Mouse (Mus musculus): ENCODE results near the gene Hnrnpr. TPM values are rescaled to one million over a fixed set of nuclear protein-coding genes. Genes with fewer than 3 reads are reported as not detected.

Gene Hnrnpr
- 21.0 and 21.5 TPM in 2 replicates for polyA plus RNA-seq (2012; rRNA removed)

DNA sequence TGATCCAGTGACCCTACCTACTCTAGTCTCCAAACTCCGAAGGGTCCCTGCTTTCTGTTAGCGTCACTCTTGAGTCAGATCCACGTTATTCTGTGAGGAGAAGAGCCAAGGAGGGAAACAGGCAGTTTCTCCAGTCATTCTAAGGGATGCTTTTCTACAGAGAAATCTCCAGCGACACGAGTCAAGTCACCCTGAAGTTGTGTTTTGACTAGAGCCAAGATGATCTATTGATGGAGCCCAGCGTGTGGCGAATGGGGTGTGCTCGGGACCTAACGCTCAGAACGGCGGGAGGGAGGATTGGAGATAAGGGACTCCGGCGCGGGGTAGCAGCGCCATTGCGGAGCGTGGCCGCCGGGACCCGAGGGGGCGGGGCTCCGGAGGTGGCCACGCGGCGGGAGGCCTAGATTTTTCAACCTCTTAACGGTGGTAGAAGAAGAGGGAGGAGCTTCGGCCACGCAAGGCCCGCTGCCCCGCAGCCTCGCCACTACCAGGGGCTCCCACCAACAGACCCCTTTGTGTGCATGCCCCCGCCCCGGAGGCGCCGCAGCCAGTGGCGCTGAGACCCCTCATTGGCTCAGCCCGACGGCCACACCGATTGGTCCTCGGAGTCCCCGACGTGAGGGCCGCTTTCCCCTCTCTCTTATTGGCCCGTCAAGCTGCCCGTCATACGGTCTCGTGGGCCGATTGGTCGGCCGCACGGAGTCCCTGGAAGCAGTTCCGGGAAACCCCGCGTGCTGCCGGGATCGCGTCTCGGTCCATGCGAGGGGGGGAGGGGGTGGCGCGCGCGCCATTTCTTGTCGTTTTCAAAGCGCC is at the start of gene Hnrnpr:
Hnrnpr (plus strand) TSS at position 714 of the 813 bp plus-strand sequence.
- WGBS, result under 1% methylated on average over 65 of the region's 65 CpGs
- peak; percentile 92 for TF ChIP-seq POLR2A (IDR thresholded peaks at IDR 0.05; ENCODE audit: control insufficient read depth, extremely low read depth, insufficient read depth, low read length, poor library complexity)
- TF ChIP-seq CTCF (IDR thresholded peaks at IDR 0.05; ENCODE audit: borderline replicate concordance, control insufficient read depth, extremely low read depth, insufficient read depth, low read length, poor library complexity), result no peak; the same call in 1 of the 2 replicates
- peak within 1 kb of the TSS; percentile 17; the same call in 1 of the 2 replicates for H3K27ac ChIP-seq (ENCODE audit: control insufficient read depth, insufficient read depth, low read length)
- H3K36me3 ChIP-seq (ENCODE audit: control insufficient read depth, insufficient read depth, low read length), result no peaks in the 10 kb centered on the region
- H3K4me3 ChIP-seq (ENCODE audit: control insufficient read depth, insufficient read depth, low read length), result peak within 1 kb of the TSS; percentile 92
- DNase-seq, result peak; percentile 100
- peaks cover 4% of the 10 kb centered on the region for H3K4me1 ChIP-seq (replicated peaks; ENCODE audit: control insufficient read depth, insufficient read depth, low read length)
- no peaks in the 10 kb centered on the region for H3K27me3 ChIP-seq (ENCODE audit: control insufficient read depth, insufficient read depth, low read length)

- H3K27ac ChIP-seq (ENCODE audit: control insufficient read depth, insufficient read depth, low read length), result no peak overlapping the region
- H3K4me3 ChIP-seq (ENCODE audit: control insufficient read depth, insufficient read depth, low read length), result no peak overlapping the region
- DNase-seq, result no peak
- peaks cover 6% of the 10 kb centered on the region for H3K4me1 ChIP-seq (replicated peaks; ENCODE audit: control insufficient read depth, insufficient read depth, low read length)
- no peak for TF ChIP-seq CTCF (IDR thresholded peaks at IDR 0.05; ENCODE audit: borderline replicate concordance, control insufficient read depth, extremely low read depth, insufficient read depth, low read length, poor library complexity)
- no peak for TF ChIP-seq POLR2A (IDR thresholded peaks at IDR 0.05; ENCODE audit: control insufficient read depth, extremely low read depth, insufficient read depth, low read length, poor library complexity)
- H3K27me3 ChIP-seq (ENCODE audit: control insufficient read depth, insufficient read depth, low read length), result no peaks in the 10 kb centered on the region
- WGBS, result 75% methylated on average over 10 of the region's 10 CpGs
- no peaks in the 10 kb centered on the region for H3K36me3 ChIP-seq (ENCODE audit: control insufficient read depth, insufficient read depth, low read length)
These were observed 48.8 kb upstream of the Hnrnpr start for GRCm38 (mm10) chr4:136261912-136262311.

DNA sequence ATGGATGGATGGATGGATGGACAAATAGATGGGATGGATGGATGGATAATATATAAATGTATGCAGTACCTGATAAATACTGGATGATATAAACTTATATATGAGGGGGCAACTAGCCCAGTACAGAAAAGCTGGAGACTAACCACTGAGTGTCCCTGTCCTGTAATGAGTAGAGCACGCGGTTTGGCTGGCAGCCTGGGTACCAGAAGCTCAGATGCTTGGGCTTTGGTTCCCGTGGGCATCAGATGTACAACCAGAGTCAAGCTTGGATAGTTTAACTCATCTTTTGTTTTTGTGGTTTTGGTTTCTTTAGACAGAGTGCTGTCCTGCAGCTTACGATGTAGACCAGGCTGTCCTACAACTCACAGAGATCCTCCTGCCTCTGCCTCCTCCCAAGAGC is 47.2 kb upstream of the Hnrnpr start:
- WGBS, result 93% methylated on average over 4 of the region's 4 CpGs
- Histone ChIP-seq H3K36me3 (ENCODE audit: control insufficient read depth, insufficient read depth, low read length) (no peaks in the 10 kb centered on the region), H3K4me1 (replicated peaks; ENCODE audit: control insufficient read depth, insufficient read depth, low read length) (peaks cover 10% of the 10 kb centered on the region), H3K27ac (ENCODE audit: control insufficient read depth, insufficient read depth, low read length) (no peak overlapping the region), H3K27me3 (ENCODE audit: control insufficient read depth, insufficient read depth, low read length) (no peaks in the 10 kb centered on the region), H3K4me3 (ENCODE audit: control insufficient read depth, insufficient read depth, low read length) (no peak overlapping the region)
- DNase-seq, result no peak
- TF ChIP-seq CTCF (IDR thresholded peaks at IDR 0.05; ENCODE audit: borderline replicate concordance, control insufficient read depth, extremely low read depth, insufficient read depth, low read length, poor library complexity) (no peak), POLR2A (IDR thresholded peaks at IDR 0.05; ENCODE audit: control insufficient read depth, extremely low read depth, insufficient read depth, low read length, poor library complexity) (no peak)

DNA sequence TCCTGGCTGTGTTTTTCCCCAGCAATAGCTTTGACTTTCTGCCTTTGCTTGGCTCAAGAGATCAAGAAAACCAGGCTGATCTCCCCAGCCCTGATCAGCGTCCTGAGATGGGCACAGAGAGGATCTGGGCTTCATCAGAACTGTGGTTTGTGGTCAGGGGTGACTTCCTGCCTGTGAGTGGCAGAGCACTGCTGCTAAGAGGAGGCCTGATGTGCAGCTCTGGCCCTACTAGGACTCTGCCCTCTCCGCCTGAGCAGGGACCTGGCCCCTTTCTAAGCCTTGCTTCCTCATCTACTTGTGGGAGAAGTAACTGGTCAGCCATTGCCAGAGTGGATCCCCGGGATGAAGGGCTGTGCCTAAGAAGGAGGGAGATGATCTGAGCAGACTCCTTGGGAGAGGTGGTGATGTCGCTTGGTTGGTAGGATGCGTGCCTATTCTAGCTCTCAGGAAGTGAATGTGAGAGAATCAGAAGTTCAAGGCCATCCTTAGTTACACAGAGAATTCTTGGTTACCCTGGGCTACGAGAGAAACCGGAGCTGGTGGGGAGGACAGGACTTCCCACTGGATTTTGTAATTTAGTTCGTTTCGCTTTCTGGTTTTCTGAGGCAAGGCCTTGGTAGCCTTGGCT is 43.9 kb upstream of the Hnrnpr start:
- peak; percentile 60 for DNase-seq
- TF ChIP-seq CTCF (IDR thresholded peaks at IDR 0.05; ENCODE audit: borderline replicate concordance, control insufficient read depth, extremely low read depth, insufficient read depth, low read length, poor library complexity) (no peak), POLR2A (IDR thresholded peaks at IDR 0.05; ENCODE audit: control insufficient read depth, extremely low read depth, insufficient read depth, low read length, poor library complexity) (no peak)
- Histone ChIP-seq H3K27ac (ENCODE audit: control insufficient read depth, insufficient read depth, low read length) (no peak overlapping the region), H3K4me1 (replicated peaks; ENCODE audit: control insufficient read depth, insufficient read depth, low read length) (peaks cover 10% of the 10 kb centered on the region), H3K36me3 (ENCODE audit: control insufficient read depth, insufficient read depth, low read length) (no peaks in the 10 kb centered on the region), H3K27me3 (ENCODE audit: control insufficient read depth, insufficient read depth, low read length) (no peaks in the 10 kb centered on the region), H3K4me3 (ENCODE audit: control insufficient read depth, insufficient read depth, low read length) (no peak overlapping the region)
- WGBS, result 32% methylated on average over 9 of the region's 9 CpGs

GRCm38 (mm10) chr4:136268912-136269311 is 41.8 kb upstream of the Hnrnpr start:
- no peak for DNase-seq
- 16% methylated on average over 1 of the region's 1 CpGs for WGBS
- no peak for TF ChIP-seq CTCF (IDR thresholded peaks at IDR 0.05; ENCODE audit: borderline replicate concordance, control insufficient read depth, extremely low read depth, insufficient read depth, low read length, poor library complexity)
- TF ChIP-seq POLR2A (IDR thresholded peaks at IDR 0.05; ENCODE audit: control insufficient read depth, extremely low read depth, insufficient read depth, low read length, poor library complexity), result no peak
- no peak overlapping the region for H3K27ac ChIP-seq (ENCODE audit: control insufficient read depth, insufficient read depth, low read length)
- peaks cover 10% of the 10 kb centered on the region for H3K4me1 ChIP-seq (replicated peaks; ENCODE audit: control insufficient read depth, insufficient read depth, low read length)
- no peak overlapping the region for H3K4me3 ChIP-seq (ENCODE audit: control insufficient read depth, insufficient read depth, low read length)
- no peaks in the 10 kb centered on the region for H3K36me3 ChIP-seq (ENCODE audit: control insufficient read depth, insufficient read depth, low read length)
- no peaks in the 10 kb centered on the region for H3K27me3 ChIP-seq (ENCODE audit: control insufficient read depth, insufficient read depth, low read length)

GRCm38 (mm10) chr4:136270648-136271047 is 40.1 kb upstream of the Hnrnpr start:
- no peaks in the 10 kb centered on the region for H3K27me3 ChIP-seq (ENCODE audit: control insufficient read depth, insufficient read depth, low read length)
- H3K4me1 ChIP-seq (replicated peaks; ENCODE audit: control insufficient read depth, insufficient read depth, low read length), result peaks cover 10% of the 10 kb centered on the region
- no peaks in the 10 kb centered on the region for H3K36me3 ChIP-seq (ENCODE audit: control insufficient read depth, insufficient read depth, low read length)
- H3K4me3 ChIP-seq (ENCODE audit: control insufficient read depth, insufficient read depth, low read length), result no peak overlapping the region
- 98% methylated on average over 8 of the region's 8 CpGs for WGBS
- H3K27ac ChIP-seq (ENCODE audit: control insufficient read depth, insufficient read depth, low read length), result no peak overlapping the region
- no peak for DNase-seq
- no peak for TF ChIP-seq CTCF (IDR thresholded peaks at IDR 0.05; ENCODE audit: borderline replicate concordance, control insufficient read depth, extremely low read depth, insufficient read depth, low read length, poor library complexity)
- no peak for TF ChIP-seq POLR2A (IDR thresholded peaks at IDR 0.05; ENCODE audit: control insufficient read depth, extremely low read depth, insufficient read depth, low read length, poor library complexity)
